Mouse (Mus musculus): Measurements from ENCODE around the gene Cdc25b.

DNA sequence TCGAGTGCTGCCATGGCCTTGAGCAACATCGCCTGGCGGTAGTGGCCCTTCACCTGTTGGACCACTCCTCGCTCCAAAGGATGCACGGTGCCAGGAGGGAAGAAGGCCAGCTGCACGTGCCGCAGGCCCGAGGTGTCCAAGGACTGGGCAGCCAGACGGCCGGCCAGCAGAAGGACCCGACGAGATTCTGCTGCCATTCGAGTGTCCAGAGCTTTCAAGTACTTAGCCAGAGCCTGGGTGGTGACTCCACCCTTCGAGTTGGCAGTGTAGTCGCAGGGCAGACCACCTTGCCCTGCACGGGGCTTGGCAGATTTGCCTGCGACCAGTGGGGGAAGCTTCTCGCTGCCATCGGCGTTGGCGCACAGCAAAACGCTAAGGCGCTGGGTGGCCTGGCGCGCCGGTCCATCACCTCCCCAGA is 7.9 kb upstream of the Cdc25b start:
- TF ChIP-seq TCF12 (IDR thresholded peaks at IDR 0.05; ENCODE audit: low read depth, low read length) = no peak
- TF ChIP-seq POLR2A (IDR thresholded peaks at IDR 0.05; ENCODE audit: low read depth, low read length) = no peak
- TF ChIP-seq MAZ (IDR thresholded peaks at IDR 0.05; ENCODE audit: low read depth, low read length) = no peak
- TF ChIP-seq CTCF (conservative IDR thresholded peaks at IDR 0.05 in 1 of 2, IDR thresholded peaks at IDR 0.05 in 1 of 2; ENCODE audit: low read depth in 2 of 2, low read length in 2 of 2) = no peak
- TF ChIP-seq ZMIZ1 (IDR thresholded peaks at IDR 0.05; ENCODE audit: low read depth, low read length) = no peak
- TF ChIP-seq ZC3H11A (IDR thresholded peaks at IDR 0.05; ENCODE audit: low read depth, low read length) = no peak
- TF ChIP-seq RCOR1 (conservative IDR thresholded peaks at IDR 0.05; ENCODE audit: low read depth, low read length) = no peak
- TF ChIP-seq ETS1 (conservative IDR thresholded peaks at IDR 0.05; ENCODE audit: low read depth, low read length) = no peak
- TF ChIP-seq POLR2AphosphoS2 (IDR thresholded peaks at IDR 0.05; ENCODE audit: low read depth, low read length) = no peak
- no peak for TF ChIP-seq MEF2A (IDR thresholded peaks at IDR 0.05; ENCODE audit: borderline replicate concordance, low read depth, low read length)
- TF ChIP-seq GABPA (IDR thresholded peaks at IDR 0.05; ENCODE audit: insufficient replicate concordance, low read depth, low read length) = no peak
